Mouse (Mus musculus) liver, postnatal 0 days (tissue): Measurements from ENCODE around the gene Wfikkn2.

ENCODE experiments used
- CTCF ChIP-seq: sonication (generic); IDR thresholded peaks from 2 replicates; pipeline ENCODE4 v1.5.1; 2016; ENCODE audit warnings: antibody characterized with exemption, low read depth
- EP300 ChIP-seq: IDR thresholded peaks from 2 replicates; pipeline ENCODE4 v1.6.1; 2016; ENCODE audit warnings: antibody characterized with exemption, low read depth, mild to moderate bottlenecking

DNA sequence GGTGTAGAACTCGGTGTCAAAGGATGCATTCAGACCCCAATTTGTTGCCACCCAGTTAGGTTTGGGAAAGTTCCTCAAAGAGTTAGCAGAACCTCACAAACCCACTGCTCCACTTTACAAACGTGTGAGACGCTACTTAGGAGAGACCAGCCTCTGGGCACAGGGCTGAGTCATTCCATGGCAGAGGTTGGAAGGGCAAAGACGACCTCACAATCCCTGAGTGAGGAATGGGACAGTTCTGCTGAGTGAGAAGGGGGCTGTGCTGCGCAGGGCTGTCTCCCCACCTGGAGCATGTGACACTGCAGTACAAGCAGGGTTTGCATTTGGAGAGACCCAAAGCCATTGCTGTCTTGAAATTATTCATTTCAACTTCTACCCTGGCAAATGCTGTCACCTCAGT, 36.5 kb upstream of the Wfikkn2 start:
- no peak for TF ChIP-seq CTCF
- TF ChIP-seq EP300: no peak
